Mouse (Mus musculus) telencephalon, adult 2 months (tissue): Measurements from ENCODE around the gene Bach2.

ENCODE experiments used
- DNase-seq: peaks from one replicate; pipeline ENCODE4 v3.0.0-alpha.2; 2011; ENCODE audit warnings: low read depth, low spot score

The Bach2 gene

DNA sequence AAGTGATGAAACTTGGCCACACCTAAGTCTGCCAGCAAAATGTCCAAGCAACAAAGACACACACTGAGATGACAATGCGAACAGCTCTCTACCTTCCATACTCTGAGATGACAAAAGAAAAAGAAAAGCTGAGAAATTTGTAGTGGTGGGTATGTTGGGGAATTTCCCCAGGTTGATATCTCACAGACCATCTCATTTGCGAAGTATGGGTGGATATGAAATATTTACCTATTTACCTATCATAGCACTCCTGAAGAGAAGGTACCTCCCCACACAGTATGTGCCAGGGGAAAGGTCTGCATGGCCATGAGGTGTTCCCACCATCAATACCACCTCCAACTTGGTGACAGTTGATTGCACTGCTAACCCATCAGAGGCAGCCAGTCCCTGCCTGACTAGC, 13.4 kb upstream of the Bach2 start:
- DNase-seq = no peak

DNA sequence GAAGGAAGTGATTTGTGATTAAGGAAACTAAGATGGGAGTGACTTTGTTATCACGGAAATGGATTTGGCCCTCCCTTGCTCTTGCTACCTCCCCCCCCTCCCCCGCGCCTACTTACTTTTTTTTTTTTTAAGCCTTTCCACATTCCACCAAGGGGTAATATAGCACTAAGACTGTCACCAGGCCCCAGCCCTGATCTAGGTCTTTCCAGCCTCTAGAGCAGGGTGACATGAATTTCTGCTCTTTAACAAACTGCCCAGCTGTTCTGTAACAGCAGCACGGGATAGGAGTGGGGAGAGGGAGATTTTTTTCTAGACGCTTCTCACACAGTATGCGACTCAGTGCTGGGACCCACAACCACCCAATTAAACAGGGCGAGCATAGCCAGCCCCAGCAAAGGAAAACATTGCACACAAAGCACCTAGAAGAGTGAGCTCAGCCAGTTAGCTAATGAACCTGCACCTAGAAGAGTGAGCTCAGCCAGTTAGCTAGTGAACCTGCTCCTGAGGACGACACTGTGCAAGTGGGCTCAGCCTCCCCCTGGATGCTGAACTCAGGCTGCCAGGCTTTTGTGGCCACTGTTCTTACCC, 10.5 kb upstream of the Bach2 start:
- no peak for DNase-seq

DNA sequence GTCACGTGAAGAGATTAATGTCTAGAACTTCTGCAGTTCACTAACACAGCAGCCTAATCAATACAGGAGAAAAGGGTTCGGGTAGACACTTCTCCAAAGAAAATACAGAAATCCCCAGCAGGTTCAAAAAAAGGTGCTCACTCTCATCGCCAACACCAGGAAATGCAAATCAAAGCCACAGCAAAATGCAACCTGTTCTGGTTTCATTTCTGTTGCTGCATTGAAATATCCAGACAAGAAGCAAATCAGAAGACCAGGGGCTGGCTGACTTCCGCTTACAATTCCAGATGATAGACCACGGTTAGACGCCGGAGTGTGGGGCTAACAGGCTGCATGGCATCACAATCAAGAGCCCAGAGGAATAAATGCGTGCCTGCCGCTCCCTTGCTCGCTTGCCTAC, 9.3 kb upstream of the Bach2 start:
- DNase-seq = no peak

DNA sequence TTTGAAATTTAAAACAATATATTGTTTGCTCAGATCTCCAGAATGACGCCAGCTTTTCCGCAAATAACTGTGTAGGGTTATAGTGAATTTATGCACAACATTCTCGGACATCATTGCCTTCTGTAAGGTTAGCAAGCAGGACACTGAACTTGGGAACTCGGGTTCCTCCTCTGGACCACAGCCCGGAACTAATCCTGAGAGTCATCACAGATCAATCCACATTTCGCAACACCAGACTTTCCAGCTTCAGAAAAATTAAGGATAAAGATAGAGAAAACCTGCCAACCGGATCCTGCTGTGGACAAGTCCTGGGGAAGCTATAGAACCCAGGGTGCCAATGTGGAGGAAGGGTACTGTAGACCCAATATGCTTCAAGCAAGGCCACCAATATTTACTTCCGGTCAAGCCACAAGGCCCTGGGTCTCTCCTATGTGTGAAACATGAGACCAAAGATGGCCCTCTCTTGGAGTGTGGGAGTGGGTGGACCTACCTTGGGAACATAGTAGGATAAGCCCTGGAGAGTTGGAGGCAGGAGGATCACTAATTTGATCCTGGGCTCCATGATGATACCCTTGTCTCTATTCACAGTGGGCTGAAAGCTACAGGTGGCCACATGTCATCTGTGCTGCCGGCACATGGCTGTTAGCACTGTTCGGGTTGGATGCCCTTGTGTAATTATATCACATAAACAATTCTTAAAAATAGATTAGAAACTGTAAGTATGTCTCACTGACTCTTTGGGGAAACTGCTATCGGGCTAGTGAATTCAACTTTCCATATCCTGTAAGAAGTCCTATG, 7.1 kb upstream of the Bach2 start:
- no peak for DNase-seq

DNA sequence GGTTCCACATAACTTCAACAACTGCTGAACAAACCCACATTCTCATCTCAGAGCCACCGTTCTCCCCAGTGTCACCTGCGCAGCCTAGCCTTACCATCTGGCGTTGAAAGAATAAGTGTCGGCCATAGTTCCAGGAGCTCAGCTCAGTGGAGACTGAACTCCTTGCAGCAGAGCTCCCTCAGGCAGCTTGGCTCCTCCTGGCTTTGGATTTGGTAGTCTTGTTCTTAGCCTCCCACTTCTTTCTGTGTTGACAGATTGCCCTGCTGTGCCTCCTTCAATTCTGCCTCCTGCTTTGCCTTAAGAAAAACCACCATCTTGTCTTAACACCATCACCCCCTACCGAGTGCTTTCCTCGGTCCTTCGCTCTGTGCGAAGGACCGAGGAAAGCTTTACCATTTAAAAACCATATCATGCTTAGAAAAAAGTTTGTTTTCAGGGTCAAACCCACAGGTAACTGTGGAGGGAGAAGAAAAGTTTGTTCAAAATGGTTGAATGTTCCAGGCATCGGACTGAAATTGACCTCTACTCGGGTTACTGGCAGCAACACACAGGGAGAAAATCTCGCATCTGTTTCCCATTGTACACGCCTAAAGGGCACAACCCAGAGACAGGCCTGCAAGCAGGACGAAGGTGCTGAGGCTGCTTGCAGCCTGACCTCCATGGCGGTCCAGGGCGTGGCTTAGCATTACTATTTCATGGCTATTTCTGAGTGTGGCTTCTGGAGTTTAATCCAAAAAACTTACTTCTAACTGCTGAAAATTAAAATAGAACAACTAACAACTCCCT, 2.5 kb upstream of the Bach2 start:
- no peak for DNase-seq

DNA sequence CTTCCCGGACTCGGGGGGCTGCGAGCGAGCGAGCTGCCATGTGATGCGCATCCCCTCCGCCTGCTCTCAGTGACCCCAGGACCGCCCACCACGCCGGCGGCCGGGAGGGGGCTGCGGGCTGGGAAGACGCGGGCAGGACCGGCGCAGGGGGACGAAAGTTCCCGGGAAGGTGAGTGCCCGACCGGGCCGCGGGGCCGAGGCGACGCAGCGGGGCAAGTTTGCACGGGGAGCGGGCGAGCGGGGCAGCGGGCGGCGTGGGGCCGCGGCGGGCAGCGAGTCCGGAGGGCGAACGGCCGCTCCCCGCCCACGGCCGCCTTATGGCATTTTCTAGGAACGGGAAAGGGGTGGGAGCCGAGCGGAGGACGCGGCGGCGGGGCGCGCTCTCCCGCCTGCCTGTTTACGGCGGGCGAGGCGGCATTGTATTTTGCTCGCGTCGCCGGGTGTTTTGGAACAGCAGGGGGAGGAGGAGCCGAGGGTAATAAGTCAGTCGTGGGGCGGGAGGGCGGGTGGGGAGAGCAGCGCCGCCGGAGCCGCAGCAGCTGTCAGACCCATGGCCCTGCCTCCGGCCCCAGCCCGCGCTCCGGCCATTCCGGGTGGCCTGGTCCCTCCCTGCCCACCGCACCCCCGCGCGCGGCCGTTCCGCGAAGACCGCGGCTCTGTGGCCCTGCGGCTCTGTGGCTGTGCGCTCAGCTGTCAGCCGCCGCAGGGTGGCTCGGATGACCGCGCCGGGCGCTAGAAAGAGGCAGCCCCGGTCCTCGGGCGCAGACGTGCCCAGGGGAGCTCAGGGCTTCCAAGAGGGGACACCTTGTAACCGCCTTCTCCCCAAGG, 531 bp downstream of the Bach2 start:
- DNase-seq = no peak

DNA sequence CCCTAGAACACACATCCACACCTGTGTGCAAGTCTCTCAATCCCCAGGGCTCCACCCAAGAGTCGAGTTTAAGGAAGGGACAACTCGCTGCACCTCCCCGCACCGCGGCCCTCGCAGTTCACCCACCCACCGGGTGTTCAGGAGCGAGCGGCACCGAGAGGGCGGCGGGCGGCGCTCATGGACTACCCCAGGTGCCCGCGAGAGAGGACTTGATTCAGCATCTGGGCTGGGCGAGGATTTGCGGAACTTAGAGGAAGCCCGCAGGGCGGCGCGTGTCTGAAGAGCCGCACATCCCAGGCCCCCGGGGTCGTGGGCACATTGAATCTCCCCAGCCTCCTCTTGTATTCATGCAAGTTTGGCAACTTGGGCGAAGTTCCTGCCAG, 1.1 kb downstream of the Bach2 start:
- no peak for DNase-seq

DNA sequence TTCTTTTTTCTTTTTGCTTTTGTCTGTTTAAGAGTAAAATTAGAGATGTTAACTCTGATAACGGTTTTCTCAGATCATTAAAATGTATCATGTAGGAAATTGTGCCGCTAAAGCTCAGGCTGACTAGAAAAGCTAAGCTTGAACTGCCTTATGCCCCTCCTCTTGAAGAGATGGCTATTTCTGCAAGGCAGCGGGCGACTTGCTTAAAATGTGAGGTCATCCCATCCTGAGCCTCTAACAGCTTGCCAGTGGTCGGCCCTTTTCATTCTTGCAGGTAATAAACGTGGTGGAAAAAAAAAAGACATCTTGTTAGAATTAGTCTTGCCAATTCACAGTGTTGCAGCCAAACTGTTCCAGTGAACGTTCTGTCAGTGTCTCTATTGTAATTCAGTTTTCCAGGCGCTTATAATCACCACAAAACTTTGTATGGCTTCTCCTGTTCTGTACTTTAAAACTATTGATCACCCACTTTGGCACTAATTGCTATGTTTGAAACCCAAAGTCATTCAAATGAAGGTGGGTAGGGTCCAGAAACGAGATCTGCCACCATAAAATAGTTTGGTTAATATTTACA, 1.9 kb downstream of the Bach2 start:
- DNase-seq = no peak

DNA sequence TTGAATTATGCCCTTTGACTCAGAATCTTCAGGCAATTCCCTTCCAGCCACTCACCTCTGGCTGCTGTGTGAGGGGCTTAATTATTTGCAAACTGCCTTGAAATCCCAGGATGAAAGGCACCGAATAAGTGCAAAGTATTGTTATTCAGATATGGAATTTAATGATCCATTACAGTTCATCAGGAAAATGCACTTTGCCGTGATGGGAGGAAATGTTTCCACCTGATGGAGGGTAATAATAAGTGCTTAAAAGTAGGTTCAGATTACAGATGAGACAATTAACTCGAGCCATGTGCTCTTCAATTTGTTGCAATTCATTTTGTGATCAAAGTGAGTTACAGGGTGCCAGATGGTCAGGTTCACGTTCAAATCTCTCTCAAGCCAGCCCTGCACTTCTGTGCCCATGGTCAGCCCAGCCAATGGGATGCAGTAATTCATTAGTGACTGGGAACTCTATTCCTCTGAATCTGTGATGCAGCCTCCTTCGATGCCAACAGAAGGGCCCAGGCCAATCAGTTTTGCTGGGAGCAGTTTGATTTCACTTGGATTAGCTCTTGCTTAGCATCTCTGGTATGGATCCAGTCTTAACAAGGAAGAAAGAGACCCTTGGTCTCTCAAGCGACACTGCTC, 2.9 kb downstream of the Bach2 start:
- DNase-seq = no peak

DNA sequence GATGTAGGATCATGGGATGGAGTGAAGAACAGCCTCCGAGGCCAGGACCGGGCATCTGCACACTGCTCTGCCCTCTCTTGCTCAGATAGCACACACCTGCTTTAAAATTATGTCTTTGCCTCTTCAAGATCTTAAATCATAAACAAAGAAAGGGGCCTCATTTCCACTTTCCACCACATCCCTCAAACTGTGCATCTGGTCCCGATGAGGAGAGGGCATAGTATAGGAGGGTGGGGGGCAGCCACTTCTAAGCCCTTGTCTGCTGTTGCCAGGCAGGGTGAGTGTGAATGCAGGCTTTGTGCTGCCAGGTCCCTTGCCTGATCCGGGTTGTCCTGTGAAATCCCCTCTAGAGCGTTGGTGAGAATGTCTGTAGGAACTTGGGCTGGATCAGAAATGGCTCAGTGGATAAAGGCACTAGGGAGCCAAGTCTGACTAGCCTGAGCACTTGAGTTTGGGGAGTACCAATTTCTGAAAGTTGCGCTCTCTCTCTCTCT, 3.6 kb downstream of the Bach2 start:
- DNase-seq = no peak

DNA sequence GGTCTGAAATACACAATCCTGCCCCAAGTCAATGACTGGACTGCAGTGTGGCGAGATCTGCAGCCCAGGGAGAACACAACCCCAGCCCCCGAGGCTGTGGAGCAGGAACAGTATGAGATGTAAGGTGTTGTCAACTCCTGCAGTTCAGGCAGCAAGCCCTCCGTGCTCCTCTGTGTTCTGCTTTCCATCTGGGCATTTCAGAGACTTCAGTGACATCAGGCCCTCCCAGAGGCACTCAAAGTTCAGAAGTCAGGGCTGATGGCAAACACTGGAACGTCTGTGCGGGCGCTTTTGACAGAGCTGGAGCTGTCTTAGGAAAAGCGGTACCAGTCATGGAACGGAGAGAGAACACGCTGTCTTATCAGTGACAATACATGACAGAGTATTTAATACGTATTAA, 4.9 kb downstream of the Bach2 start:
- DNase-seq = no peak

DNA sequence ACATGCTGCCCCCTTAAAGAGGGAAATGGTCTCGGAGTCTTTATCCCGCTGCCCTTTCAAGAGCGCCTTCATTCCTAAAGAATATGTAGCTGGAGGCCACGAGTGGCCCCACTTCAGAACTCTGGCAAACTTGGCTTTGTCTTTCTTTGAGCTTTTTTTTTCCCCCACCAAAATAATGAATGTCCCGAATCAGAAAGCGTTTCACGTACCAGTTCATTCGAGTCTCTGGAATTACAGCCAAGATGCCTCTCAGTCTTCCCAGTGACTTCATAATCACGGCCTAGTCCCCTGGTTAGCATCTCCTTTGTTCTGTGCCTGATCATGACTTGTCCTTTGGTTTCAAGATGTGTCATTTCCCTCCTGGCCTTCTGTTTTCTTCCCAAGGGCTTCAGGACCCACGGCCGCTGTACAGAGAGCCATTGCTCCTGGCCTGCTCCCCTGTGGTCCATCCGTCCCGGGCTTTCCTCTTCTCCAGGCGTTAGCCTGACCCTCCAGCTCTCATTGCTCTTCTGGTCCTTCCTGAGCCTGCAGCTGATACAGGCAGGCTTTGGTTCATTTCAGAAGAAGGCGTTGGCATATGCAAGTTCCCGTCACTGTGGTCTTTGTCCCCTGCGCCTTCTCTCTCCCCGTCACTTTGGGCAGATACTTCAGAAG, 5.6 kb downstream of the Bach2 start:
- no peak for DNase-seq

DNA sequence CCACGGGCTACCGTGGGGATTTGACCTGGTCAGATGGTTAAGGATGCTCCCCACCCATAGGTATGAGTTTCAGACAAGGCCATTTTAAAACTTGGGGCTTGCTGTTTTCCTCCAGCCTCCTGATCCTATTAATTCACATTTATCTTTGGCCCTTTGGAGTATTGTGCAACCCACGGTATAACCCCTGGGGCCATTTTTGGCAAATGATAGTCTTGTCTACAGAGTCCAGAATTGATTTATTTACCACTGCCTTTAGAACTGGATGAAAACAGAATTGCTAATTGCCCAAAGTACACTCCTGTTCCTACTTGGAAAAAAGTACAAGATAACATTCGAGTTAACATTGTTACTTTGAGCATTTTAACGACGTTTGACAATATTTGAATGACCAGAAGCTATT, 7.0 kb downstream of the Bach2 start:
- DNase-seq = no peak

DNA sequence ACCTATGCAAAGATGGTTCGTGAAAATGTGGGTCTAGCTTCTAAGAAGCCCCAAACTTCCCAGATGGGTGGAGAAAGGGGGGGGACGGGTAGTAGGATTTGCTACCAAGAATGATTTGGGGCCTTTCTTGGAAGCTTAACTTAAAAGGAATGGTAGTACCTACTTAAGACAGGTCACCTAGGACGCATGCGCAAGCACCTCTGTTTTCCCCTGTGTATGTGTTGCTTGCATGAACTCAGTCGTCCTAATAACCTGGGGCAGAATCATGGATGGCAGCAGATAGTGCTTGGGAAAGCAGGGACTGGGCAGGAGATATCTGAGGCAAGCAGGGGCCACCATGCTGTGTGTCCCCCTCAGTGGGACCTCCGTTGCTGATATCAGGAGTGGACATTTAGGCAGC, 7.4 kb downstream of the Bach2 start:
- no peak for DNase-seq

DNA sequence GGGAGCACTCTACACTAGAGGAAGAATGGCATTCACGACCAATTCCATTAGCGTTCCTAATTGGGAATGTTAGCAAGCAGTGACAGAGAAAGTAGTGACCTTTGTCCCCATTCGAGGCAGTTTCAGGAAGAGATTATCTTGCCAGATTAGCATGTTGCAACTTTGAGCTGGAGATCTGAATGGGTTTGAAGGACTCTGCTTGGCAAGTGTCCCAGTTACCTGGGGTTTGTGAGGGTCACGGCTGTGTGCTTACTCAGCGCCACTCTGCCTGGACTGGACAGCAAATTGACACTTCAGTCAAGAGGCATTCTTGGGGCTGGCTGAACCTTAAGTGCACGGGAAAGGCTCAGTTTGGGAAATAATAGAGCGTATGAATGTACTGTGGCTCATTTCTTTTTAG, 8.2 kb downstream of the Bach2 start:
- DNase-seq = no peak

DNA sequence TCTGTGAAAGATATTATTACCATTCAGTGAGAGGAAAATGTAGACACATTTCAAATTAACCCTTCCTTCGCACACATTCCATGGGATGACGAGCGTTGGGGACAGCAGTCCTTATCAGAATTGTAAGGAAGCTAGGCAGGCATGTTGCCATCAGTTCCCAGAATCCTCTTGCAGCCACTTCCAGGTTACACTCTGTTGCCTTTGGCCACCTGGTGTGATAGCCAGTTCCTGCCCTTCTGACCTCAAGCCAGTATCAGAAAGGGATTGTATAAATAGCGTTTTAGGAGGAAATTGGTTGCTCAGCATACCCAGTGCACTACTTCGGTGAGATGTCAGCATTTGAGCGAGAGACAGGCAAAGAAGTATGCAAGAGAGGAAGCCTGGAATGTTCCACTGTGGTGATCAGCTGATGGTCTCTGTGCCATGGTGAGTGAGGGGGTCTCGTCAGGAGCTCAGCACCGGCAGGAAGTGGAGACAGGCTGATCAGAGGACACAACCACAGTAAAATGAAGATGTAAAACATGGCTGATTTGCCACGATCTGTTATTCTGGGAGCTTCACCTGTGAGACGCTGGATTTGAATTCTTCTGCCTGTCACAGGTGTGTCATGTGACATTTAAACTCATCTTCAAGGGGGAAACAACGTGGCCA, 9.0 kb downstream of the Bach2 start:
- no peak for DNase-seq

DNA sequence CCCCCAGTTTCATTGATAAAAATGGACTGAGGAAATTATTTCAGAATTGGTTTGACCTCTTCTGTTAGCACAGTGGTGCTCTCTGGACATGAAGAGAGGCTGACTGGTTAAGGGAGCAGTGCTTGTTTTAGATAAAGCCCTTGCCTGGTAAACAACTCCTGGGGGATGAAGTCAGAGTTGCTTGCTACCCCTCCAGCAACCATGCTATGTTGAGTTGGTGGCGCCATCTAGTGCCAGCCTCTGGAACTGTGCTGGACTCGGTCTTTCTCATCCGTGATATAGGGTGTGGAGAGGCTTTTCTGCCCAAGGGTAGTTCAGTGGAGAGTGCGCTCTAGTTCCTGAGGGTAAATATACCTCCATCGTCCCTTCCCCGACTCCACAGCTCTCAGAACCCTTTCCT, 9.6 kb downstream of the Bach2 start:
- DNase-seq = no peak

DNA sequence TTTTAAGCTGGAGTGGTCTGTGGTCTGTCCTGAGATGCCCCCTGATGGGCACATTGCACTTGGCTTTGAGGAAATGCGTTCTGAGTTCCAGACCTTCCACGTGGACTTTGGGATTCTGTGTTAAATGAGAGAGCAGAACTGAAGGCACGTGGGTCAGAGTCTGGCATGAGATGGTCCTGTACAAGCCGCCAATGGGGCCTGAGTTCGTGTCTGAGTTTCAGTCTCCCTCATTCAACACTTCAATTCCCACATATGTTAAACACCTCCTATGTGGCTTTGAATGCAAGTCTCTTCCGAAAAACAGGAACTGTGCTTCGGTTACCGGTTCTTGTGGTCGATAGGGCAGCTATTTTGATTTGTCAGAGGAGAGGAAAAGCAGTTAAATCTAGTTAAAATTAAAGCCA, 10.4 kb downstream of the Bach2 start:
- DNase-seq = no peak

DNA sequence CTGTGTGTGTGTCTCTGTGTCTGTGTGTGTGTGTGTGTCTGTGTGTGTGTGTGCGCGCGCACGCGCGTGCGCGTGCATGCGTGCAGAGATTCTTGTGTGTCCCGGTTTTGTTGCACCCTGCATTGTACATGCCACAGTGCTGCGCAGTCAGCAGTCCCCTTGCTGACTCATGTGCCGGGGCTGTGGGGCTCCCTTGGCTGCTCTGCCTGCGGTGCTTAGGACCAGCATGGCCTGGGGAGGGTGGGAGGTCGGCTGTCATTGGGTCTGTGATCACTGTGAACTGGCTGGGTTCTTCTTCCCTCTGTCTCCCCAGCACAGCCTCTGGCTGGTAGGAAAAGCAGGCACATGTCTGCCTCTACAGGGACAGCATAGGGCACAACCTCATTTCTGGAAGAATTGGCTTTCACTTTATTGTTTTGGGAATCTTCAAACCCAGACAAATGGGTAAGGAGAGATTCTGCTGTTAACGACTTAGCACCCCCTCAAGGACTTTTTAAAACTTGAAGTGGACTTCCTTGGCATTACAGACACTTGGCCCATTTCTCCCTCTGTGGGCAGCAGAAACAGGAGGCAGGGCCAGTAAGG, 11.2 kb downstream of the Bach2 start:
- DNase-seq = no peak
